Mouse (Mus musculus): ENCODE measurements around the gene Serpina1a. TPM values are rescaled to one million over a fixed set of nuclear protein-coding genes. Genes with fewer than 3 reads are reported as not detected.

Serpina1a gene
- polyA plus RNA-seq, 1 experiment, result 0.21 TPM

Other genes starting within 250 kb of the Serpina1a start
- gene Serpina10, start 232.1 kb downstream of the Serpina1a start, polyA plus RNA-seq (2012), result not detected in 2 replicates
- 0.37 and 0.38 TPM in 2 replicates for gene Serpina6, start 206.3 kb downstream of the Serpina1a start, polyA plus RNA-seq (2012)
- not detected in 2 replicates for gene Serpina16, start 187.4 kb downstream of the Serpina1a start, polyA plus RNA-seq (2012)
- gene Serpina1f, start 168.0 kb downstream of the Serpina1a start, polyA plus RNA-seq (2012), result not detected in 2 replicates
- gene Serpina1d, start 90.0 kb downstream of the Serpina1a start, polyA plus RNA-seq (2012), result not detected in 2 replicates
- not detected in 2 replicates for gene Serpina1b, start 33.2 kb downstream of the Serpina1a start, polyA plus RNA-seq (2012)
- not detected in 2 replicates for gene Serpina1c, start 41.3 kb upstream of the Serpina1a start, polyA plus RNA-seq (2012)
- not detected in 2 replicates for gene Serpina1e, start 95.4 kb upstream of the Serpina1a start, polyA plus RNA-seq (2012)
- not detected in 2 replicates for gene Serpina11, start 126.4 kb upstream of the Serpina1a start, polyA plus RNA-seq (2012)
- not detected in 2 replicates for gene Serpina9, start 150.2 kb upstream of the Serpina1a start, polyA plus RNA-seq (2012)
- 0.03 TPM in 1 of 2 replicates, not detected in the other for gene Serpina12, start 180.9 kb upstream of the Serpina1a start, polyA plus RNA-seq (2012)
- gene Serpina5, start 237.6 kb upstream of the Serpina1a start, polyA plus RNA-seq (2012), result not detected in 2 replicates
- not detected in 2 replicates for gene Serpina3a, start 249.2 kb upstream of the Serpina1a start, polyA plus RNA-seq (2012)

Data from erythroblast, embryonic 14.5 days (primary cell).